Mouse (Mus musculus) gastrocnemius, postnatal 10 days (tissue): ENCODE results near the gene ccdc198. TPM values are rescaled to one million over a fixed set of nuclear protein-coding genes. Genes with fewer than 3 reads are reported as not detected.
"Not testable (repeated sequence)": the region's sequence is repeated elsewhere in the genome, so short reads cannot be mapped to it uniquely, and the experiment has no call there.

ENCODE experiments used
- DNase-seq: peaks from one replicate; pipeline ENCODE4 v3.0.0; 2021; ENCODE audit warnings: mixed read lengths
- long read RNA-seq, 2 experiments: library from polyadenylated mRNA; stranded (forward); transcript quantifications; one replicate each; pipeline ENCODE4 v2.0.0; 2021
- total RNA-seq, 2 experiments: library from RNA; stranded (reverse); gene quantifications; 2 replicates each; pipeline ENCODE4 v1.2.3; 2021

The ccdc198 gene
- total RNA-seq: not detected
- long read RNA-seq, experiment 1: 0 reads
- long read RNA-seq, experiment 2: 0 reads

DNA sequence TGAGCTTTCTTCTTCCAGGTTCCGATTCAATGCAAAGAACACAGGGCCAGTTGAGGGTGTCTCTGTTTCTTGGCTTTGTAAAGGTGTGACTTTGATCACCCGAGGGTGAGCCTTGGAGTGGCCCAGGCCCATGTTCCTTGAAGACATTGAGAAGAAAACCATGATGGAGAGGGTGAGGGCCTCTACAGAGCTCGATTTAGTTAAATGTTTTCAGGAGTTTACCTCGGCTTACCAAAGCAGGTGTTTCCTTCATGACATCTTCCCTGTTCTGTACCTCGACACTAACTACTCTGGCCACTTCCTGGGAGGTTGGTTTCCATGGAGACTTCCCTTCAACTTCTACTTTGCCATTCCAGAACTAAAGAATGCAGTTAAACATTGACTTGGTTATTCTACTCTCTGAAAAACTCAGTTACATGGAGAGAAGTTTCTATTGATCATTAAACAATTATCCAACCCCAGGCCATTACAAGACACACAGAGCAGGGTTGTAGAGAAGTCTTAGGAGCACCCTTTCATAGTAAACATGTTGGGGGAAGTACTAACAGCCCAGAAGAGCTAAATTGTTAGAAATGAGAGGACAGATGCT is at the start of gene ccdc198:
TSS of gene ccdc198 (minus strand) at position 349 of the 589 bp plus-strand sequence.
- DNase-seq: no peak

DNA sequence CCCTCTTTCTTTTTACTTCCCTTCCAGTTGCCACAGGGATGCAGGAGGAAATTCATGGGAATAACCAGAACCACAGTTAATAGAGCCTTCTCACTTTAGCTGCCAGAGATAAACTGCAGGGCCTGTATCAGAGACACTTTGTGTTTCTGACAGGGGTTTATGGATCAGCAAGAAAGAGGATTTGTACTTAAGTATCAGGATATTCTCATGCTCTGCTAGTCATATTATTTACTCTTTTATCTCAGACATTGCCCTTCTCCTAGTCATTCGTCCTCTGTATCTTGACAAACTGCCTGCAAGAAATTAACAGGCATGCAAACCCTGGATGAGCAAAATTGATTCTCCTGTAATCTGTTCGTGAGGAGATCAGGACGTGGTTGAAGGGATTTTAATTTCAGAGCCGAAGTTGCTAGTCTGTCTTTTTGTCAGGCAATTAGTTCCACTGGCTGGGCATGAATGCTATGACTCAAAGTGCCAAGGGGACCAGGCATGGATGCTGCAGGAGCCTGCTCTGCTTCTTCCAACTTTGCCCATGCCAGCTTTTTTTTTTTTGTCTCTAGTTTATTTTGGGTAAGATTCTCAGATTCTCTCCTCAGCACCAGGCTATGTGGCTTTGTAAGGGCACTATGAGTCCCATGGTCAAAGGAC is 48.7 kb upstream of the ccdc198 start:
- no peak for DNase-seq

GRCm38 (mm10) chr14:49290029-49290745 is 44.9 kb upstream of the ccdc198 start:
- no peak for DNase-seq

DNA sequence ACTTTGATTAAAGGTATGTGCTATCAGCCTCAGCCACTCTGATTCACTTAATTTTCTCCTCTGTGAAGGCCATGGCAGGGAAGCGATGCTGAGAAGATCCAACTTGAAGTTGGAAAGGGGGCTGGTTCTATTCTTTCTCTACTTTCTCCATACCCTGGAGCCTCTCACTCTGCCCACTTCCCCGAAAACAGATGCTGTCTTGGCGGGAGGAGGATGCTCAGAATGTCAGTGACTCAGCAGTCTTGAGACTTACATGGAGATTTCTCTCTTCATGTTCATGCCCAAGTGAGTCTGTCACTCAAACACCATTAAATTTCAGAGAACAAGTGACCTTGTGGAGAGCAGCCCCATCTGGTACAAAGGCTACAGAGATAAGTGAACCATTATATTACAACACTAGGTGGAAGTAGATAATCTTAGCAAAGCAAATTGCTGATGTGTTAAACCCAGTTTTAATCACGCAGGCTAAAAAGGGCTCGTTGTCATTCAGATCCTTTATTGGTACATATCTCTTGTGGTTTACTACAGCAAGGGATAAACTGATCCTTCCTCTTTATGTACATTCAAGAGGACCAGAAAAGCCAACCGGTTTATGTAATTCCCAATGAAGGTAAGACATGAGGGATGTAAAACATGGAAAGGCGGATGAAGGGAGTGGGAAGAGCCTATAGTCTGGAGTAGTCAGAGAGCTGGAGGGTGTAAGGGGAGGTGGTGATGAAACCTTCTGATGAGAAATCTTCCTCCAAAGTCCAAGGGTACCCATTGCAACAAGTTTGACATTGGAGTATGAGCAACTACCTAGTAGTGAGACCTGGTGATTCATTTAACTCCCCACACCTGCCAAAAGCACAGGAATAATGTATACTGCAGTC is 38.7 kb upstream of the ccdc198 start:
- no peak for DNase-seq

DNA sequence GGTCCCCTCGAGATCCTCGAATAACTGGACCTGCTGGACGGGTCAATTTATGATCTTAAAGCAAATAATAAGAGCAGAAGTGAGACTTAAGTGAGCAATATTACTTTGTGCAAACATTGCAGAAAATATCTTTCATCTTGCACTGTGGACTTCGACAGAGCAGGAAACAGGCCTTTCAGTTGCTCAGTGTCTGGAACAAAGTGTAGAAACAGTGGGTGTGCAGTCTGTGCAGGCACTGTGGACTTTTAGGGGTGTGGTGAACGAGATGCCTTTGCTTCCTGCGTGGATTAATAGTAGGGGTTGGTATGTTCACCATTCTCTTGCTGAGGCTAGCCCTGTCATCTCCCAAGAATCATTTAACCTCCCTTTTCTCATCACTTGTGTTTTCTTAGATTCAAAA is 33.6 kb upstream of the ccdc198 start:
- no peak for DNase-seq

DNA sequence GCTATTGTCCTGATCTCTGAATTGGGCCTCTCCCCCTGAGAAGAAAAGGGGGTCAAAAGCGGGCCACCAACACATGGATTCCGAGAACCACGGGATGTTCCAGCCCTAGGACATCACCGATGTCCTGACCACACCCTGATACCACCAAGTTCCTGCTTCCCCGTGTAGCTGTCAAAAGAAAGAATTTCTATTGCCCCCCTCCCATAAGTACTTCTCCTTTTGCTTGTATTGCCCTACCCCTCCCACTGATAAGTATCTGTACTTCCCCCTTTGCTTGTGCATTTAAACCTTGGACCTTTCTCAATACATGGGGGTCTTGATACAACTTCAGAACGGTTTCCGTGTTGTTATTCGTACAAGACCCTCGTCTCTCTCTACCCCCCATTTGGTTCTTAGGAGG is 33.2 kb upstream of the ccdc198 start:
- DNase-seq: not testable (repeated sequence)

- DNase-seq: no peak
These were observed 32.4 kb upstream of the ccdc198 start for GRCm38 (mm10) chr14:49277642-49278041.

DNA sequence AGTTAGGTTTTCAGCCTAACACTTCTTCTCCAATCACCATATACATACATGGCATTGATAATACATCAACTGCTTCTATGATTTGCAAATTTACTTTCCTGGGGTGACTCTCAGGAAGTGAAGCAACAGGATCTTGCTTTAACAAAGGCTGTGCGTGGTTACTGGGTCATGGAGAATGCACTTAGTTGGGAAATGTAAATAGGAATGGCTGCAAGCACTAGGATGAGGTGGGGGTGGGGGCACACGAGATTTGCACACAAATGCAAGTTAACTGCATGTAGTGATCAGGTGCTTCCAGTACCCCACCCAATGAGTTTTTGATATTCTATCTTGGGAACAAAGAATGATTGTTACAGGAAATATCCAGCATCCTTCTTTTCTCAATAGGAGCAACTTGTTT is 30.1 kb upstream of the ccdc198 start:
- no peak for DNase-seq

GRCm38 (mm10) chr14:49265286-49266002 is 20.2 kb upstream of the ccdc198 start:
- DNase-seq: no peak

DNA sequence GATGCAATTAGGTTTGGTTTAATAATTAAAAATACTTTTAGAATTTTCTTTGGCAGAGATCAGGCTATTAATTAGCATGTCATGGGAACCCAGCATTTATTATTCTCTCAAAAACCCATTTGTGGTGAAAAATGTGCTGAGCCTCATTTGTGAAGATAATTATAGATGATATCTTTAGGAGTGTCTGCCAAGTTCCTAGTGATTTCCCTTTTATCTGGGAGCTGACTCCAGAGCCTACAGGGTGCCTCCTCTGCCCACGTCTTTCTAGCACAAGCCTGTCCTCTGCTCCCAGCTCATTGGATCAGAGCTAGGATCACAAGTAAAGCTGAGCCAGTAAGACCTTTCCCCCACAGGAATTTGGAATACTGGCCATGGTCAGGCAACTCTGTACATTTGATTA is 3.8 kb downstream of the ccdc198 start:
- DNase-seq: no peak

- DNase-seq: peak; percentile 36
These were observed 7.1 kb downstream of the ccdc198 start for GRCm38 (mm10) chr14:49238206-49238605.

- peak; percentile 19 for DNase-seq
These were observed 10.3 kb downstream of the ccdc198 start for GRCm38 (mm10) chr14:49234788-49235515.

- no peak for DNase-seq
These were observed 13.4 kb downstream of the ccdc198 start for GRCm38 (mm10) chr14:49231845-49232244.

DNA sequence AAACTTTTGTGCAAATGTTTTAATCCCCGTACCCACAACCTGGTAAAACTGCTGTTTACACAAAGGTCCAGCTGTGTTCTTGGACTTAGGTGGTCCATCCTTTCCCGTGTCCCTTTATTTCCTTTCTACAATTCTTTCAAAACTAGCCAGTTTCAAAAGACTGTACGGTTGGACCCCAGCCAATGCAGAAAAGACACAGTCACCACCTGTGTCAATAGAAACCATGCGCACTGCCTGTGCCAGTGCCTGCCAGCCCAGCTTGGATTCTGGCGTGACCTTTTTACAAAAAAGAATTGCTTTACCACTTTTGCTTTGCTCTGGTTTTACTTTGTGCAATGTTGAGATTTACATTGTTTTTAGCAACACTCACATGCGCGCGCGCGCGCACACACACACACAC is 18.3 kb downstream of the ccdc198 start:
- DNase-seq: no peak

DNA sequence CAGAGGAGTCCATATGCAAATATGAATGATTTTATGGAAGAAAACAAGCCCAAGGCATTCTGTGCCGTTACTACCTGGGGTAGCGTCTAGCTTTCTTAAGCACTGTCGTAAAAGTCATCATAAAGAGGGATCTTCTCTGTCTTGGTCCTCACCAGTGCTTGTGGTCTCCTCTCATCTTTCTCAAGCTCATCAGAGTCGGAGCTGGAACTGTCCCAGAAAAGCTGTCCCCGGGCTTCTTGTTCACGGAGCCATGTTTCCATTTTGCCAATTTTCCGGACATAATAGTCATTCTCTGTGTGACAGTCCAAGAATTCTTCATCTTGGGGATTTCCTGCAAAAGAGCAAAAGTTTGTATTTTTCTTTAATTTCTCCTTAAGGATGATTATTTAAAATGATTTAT is 18.8 kb downstream of the ccdc198 start:
- no peak for DNase-seq

GRCm38 (mm10) chr14:49221771-49222170 is 23.5 kb downstream of the ccdc198 start:
- DNase-seq: no peak

DNA sequence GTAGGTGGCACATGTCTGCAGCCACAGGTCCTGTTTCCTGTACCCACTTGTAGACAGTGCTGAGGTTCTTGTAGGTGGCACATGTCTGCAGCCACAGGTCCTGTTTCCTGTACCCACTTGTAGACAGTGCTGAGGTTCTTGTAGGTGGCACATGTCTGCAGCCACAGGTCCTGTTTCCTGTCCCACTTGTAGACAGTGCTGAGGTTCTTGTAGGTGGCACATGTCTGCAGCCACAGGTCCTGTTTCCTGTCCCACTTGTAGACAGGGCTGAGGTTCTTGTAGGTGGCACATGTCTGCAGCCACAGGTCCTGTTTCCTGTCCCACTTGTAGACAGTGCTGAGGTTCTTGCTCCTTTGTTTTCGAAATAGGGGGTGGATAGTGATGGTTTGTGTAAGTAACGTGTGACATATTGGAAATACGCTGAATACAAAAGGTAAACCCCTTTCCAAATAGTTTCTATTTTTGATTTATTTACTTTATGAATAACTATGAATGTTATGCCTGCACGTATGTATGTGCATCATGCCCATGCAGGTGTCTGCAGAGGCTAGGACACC is 25.7 kb downstream of the ccdc198 start:
- DNase-seq: not testable (repeated sequence)

- DNase-seq: no peak
These were observed 26.6 kb downstream of the ccdc198 start for GRCm38 (mm10) chr14:49218677-49219076.

DNA sequence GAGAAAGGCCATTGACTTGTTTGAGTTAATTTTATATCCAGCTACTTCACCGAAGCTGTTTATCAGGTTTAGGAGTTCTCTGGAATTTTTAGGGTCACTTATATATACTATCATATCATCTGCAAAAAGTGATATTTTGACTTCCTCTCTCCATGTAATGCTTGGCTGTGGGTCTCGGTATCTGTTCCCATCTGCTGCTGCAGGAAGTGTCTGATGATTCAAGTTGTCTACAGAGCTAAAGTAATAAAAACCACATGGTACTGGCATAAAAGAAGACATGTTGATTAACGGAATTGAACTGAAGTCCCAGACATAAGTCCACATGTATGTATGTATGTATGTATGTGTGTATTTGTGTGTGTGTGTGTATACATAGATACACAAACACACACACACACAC is 35.1 kb downstream of the ccdc198 start:
- not testable (repeated sequence) for DNase-seq

DNA sequence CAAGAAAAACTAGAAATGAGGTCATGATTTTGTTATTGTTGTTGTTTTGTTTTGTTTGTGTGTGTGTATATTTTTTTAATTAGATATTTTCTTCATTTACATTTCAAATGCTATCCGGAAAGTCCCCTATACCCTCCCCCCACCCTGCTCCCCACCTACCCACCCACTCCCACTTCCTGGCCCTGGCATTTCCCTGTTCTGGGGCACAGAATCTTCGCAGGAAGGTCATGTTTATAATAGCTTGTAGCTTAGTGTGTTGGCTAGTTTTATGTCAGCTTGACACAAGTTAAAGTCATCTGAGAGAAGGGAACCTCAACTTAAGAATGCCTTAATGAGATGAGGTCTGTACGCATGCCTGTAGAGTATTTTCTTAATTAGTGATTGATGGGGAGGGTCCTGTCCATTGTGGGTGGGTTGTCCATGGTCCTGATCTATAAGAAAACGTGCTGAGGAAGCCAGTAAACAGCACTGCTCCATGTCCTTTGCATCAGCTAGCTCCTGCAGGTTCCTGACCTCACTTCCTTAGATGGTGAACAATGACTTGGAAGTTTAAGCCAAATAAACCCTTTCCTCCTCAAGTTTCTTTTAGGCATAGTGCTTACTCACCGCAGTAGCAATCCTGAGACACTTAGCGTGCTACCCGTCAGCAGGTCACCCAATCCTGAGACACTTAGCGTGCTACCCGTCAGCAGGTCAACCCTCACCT is 44.0 kb downstream of the ccdc198 start:
- no peak for DNase-seq
